Mouse (Mus musculus) G1E (cell line): Measurements from ENCODE around the gene Cops7a.

Experiments used
- CTCF ChIP-seq: IDR thresholded peaks from 2 replicates; pipeline ENCODE4 v1.5.1; 2012; ENCODE audit warnings: low read depth, low read length, inconsistent platforms, mixed read lengths
- GATA1 ChIP-seq: IDR thresholded peaks from 2 replicates; pipeline ENCODE4 v1.6.1; 2012; ENCODE audit warnings: borderline replicate concordance, low read length, inconsistent platforms, mixed read lengths
- GATA2 ChIP-seq: IDR thresholded peaks from 2 replicates; pipeline ENCODE4 v1.6.1; 2012; ENCODE audit warnings: low read depth, low read length, inconsistent platforms, borderline replicate concordance
- POLR2AphosphoS5 ChIP-seq: IDR thresholded peaks from 2 replicates; pipeline ENCODE4 v1.6.1; 2012; ENCODE audit warnings: low read depth, low read length, inconsistent platforms; ENCODE audit not compliant: insufficient replicate concordance
- TAL1 ChIP-seq: conservative IDR thresholded peaks from 2 replicates; pipeline ENCODE4 v1.6.1; 2012; ENCODE audit warnings: low read depth, low read length, inconsistent platforms, mixed read lengths

DNA sequence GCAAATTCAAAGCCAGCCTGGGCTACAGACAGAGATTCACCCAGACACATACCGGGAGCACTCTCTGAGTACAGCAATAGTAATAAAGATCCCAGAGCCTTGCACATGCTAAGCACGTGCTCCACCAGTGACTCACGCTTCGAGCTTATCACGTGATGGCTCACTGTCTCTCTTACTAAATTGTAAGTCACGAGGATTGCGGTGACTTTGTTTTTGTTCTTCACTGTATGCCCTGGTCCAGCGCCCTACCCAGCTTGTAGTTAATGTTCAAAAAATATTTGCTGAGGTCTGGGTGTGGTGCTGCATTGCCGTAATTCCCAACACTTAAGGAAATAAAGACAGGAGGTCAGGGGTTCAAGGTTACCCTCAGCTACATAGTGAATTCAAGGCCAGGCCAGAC is 28.0 kb upstream of the Cops7a start:
- TF ChIP-seq TAL1 (no peak), CTCF (no peak), GATA1 (no peak), POLR2AphosphoS5 (no peak), GATA2 (no peak)
